Mouse (Mus musculus) C2C12 (cell line): Measurements from ENCODE around the gene Gm42372. TPM values are rescaled to one million over a fixed set of nuclear protein-coding genes. Genes with fewer than 3 reads are reported as not detected.
A peak's percentile ranks its signal among the peaks of the same experiment; 100 is the strongest.
"Not testable (repeated sequence)": the region's sequence is repeated elsewhere in the genome, so short reads cannot be mapped to it uniquely, and the experiment has no call there.

Source experiments
- H3K27me3 ChIP-seq: one replicate; pipeline ENCODE4 v1.6.1; 2011; ENCODE audit not compliant: control insufficient read depth, insufficient read depth, insufficient read length
- H3K36me3 ChIP-seq: one replicate; pipeline ENCODE4 v1.6.1; 2011; ENCODE audit not compliant: control insufficient read depth, insufficient read depth
- H3K4me3 ChIP-seq: one replicate; pipeline ENCODE4 v1.5.1; 2011; ENCODE audit warnings: mild to moderate bottlenecking, control low read depth; ENCODE audit not compliant: poor library complexity, insufficient read depth, severe bottlenecking
- H3K79me2 ChIP-seq: one replicate; pipeline ENCODE4 v1.6.1; 2011; ENCODE audit not compliant: control insufficient read depth, insufficient read depth
- H3K79me3 ChIP-seq: one replicate; pipeline ENCODE4 v1.6.1; 2011; ENCODE audit warnings: low read depth, control low read depth
- H3ac ChIP-seq: one replicate; pipeline ENCODE3; 2011; ENCODE audit warnings: low read depth; ENCODE audit not compliant: control insufficient read depth, insufficient read length
- CEBPB ChIP-seq: IDR thresholded peaks from one replicate; pipeline ENCODE4 v1.6.1; 2011; ENCODE audit warnings: low read depth, mild to moderate bottlenecking, control low read depth, moderate library complexity
- CTCF ChIP-seq: IDR thresholded peaks from one replicate; pipeline ENCODE4 v1.5.1; 2011; ENCODE audit not compliant: control insufficient read depth, insufficient read depth, insufficient read length
- FOSL1 ChIP-seq: IDR thresholded peaks from one replicate; pipeline ENCODE4 v1.8.0; 2011; ENCODE audit warnings: mild to moderate bottlenecking, low read length; ENCODE audit not compliant: poor library complexity, insufficient read depth, severe bottlenecking
- MAX ChIP-seq: IDR thresholded peaks from one replicate; pipeline ENCODE4 v1.6.1; 2011; ENCODE audit warnings: mild to moderate bottlenecking, control low read depth
- MYOD1 ChIP-seq: IDR thresholded peaks from one replicate; pipeline ENCODE4 v1.6.1; 2011; ENCODE audit warnings: low read depth; ENCODE audit not compliant: control insufficient read depth, insufficient read length
- MYOG ChIP-seq: IDR thresholded peaks from one replicate; pipeline ENCODE4 v1.6.1; 2011; ENCODE audit not compliant: control insufficient read depth, insufficient read length; ENCODE audit errors: extremely low read depth
- USF1 ChIP-seq: IDR thresholded peaks from one replicate; pipeline ENCODE4 v1.6.1; 2011; ENCODE audit warnings: low read depth, mild to moderate bottlenecking, control low read depth, moderate library complexity
- polyA plus RNA-seq: library from polyadenylated mRNA; unstranded; fragments of >200 nt; fragmentation: generic; extraction: Trizol; gene quantifications from one replicate; pipeline ENCODE4 v1.2.1, GENCODE M21; 2012; ENCODE audit warnings: missing spikeins

Gene Gm42372
- polyA plus RNA-seq, 1 experiment: not detected

- Histone ChIP-seq H3K36me3 (no peaks in the 10 kb centered on the region), H3ac (peak overlapping the region; percentile 7), H3K79me2 (no peaks in the 10 kb centered on the region), H3K79me3 (no peaks in the 10 kb centered on the region), H3K4me3 (no peak overlapping the region), H3K27me3 (no peaks in the 10 kb centered on the region)
- no peak for TF ChIP-seq MYOD1
- peak; percentile 75 for TF ChIP-seq CTCF
- no peak for TF ChIP-seq USF1
These were observed 32.7 kb upstream of the Gm42372 start for GRCm38 (mm10) chr7:16949908-16950841.

GRCm38 (mm10) chr7:16950861-16951635 is 31.8 kb upstream of the Gm42372 start:
- Histone ChIP-seq H3K4me3 (no peak overlapping the region), H3K79me3 (no peaks in the 10 kb centered on the region)
- TF ChIP-seq MAX (no peak), CTCF (peak; percentile 73)

DNA sequence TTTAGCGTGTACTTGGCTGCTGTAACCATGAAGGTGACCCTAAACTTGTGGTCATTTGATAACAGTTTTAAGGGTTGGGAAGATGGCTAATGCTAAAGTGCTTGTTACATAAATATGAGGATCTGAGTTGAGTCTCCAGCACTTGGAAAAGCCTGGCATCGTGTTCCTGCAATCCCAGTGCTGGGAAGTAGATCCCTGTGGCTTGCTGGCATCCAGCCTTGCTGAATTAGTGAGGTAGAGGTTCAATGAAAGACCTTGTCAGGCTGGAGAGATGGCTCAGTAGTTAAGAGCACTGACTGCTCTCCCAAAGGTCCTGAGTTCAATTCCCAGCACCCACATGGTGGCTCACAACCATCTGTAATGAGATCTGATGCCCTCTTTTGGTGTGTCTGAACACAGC is 29.1 kb upstream of the Gm42372 start:
- H3K4me3 ChIP-seq, H3K79me3 ChIP-seq, H3K79me2 ChIP-seq, H3K27me3 ChIP-seq, H3ac ChIP-seq, H3K36me3 ChIP-seq: not testable (repeated sequence)

More at GRCm38 (mm10) chr7:16950861-16951635, 31.8 kb upstream of the Gm42372 start:
- no peaks in the 10 kb centered on the region for H3K27me3 ChIP-seq
- H3ac ChIP-seq: no peak overlapping the region
- no peaks in the 10 kb centered on the region for H3K79me2 ChIP-seq
- H3K36me3 ChIP-seq: no peaks in the 10 kb centered on the region

GRCm38 (mm10) chr7:16955712-16956111 is 27.2 kb upstream of the Gm42372 start:
- TF ChIP-seq CEBPB (no peak), FOSL1 (no peak), MYOD1 (peak; percentile 80), USF1 (no peak), CTCF (no peak)
- no peak overlapping the region for H3ac ChIP-seq
- peaks cover 3% of the 10 kb centered on the region for H3K27me3 ChIP-seq
- H3K4me3 ChIP-seq: no peak overlapping the region
- H3K79me3 ChIP-seq: no peaks in the 10 kb centered on the region
- no peaks in the 10 kb centered on the region for H3K36me3 ChIP-seq
- H3K79me2 ChIP-seq: no peaks in the 10 kb centered on the region

- Histone ChIP-seq H3K27me3 (peaks cover 3% of the 10 kb centered on the region), H3K36me3 (no peaks in the 10 kb centered on the region), H3K79me3 (no peaks in the 10 kb centered on the region), H3K79me2 (no peaks in the 10 kb centered on the region), H3ac (no peak overlapping the region), H3K4me3 (no peak overlapping the region)
- TF ChIP-seq CEBPB (no peak), MYOD1 (no peak), USF1 (no peak), MYOG (no peak), MAX (no peak), CTCF (no peak), FOSL1 (no peak)
These were observed 26.2 kb upstream of the Gm42372 start for GRCm38 (mm10) chr7:16956410-16957265.
